Mouse (Mus musculus) heart, embryonic 15.5 days (tissue): ENCODE measurements around the gene Dcun1d1. TPM values are rescaled to one million over a fixed set of nuclear protein-coding genes. Genes with fewer than 3 reads are reported as not detected.

Experiments used
- ATAC-seq: fragments of 200-750 bp; cut with Nextera tagmentation; replicated peaks from 2 replicates; pipeline ENCODE4 v1.8.0; 2017; ENCODE audit warnings: low read depth, moderate TSS enrichment; ENCODE audit not compliant: insufficient number of reproducible peaks, insufficient read depth, low FRiP score
- H3K27ac ChIP-seq: fragments of 300-500 bp; sonication (generic); 2 replicates; pipeline ENCODE4 v1.5.1; 2015; ENCODE audit warnings: mild to moderate bottlenecking, inconsistent platforms
- H3K27me3 ChIP-seq: fragments of 300-500 bp; sonication (generic); 2 replicates; pipeline ENCODE4 v1.6.1; 2015; ENCODE audit warnings: inconsistent platforms
- H3K36me3 ChIP-seq: fragments of 300-500 bp; sonication (generic); 2 replicates; pipeline ENCODE4 v1.6.1; 2015; ENCODE audit warnings: mild to moderate bottlenecking, inconsistent platforms
- H3K4me1 ChIP-seq: fragments of 300-500 bp; sonication (generic); replicated peaks from 2 replicates; pipeline ENCODE4 v1.6.1; 2015; ENCODE audit warnings: inconsistent platforms
- H3K4me2 ChIP-seq: fragments of 300-500 bp; sonication (generic); 2 replicates; pipeline ENCODE4 v1.6.1; 2015; ENCODE audit warnings: inconsistent platforms, mild to moderate bottlenecking, moderate library complexity
- H3K4me3 ChIP-seq: fragments of 300-500 bp; sonication (generic); 2 replicates; pipeline ENCODE4 v1.5.1; 2015; ENCODE audit warnings: mild to moderate bottlenecking, inconsistent platforms
- H3K9ac ChIP-seq: fragments of 300-500 bp; sonication (generic); 2 replicates; pipeline ENCODE4 v1.6.1; 2015; ENCODE audit warnings: mild to moderate bottlenecking, inconsistent platforms
- H3K9me3 ChIP-seq: fragments of 300-500 bp; sonication (generic); replicated peaks from 2 replicates; pipeline ENCODE4 v1.6.1; 2016; ENCODE audit warnings: inconsistent platforms
- WGBS: fragments of 180-500 bp; shearing (Covaris S2); methylation state at CpG from one replicate; pipeline ENCODE4 v1.1.7; 2015; ENCODE audit warnings: mixed read lengths; 5-methylcytosine and 5-hydroxymethylcytosine counted together
- polyA plus RNA-seq: library from polyadenylated mRNA; unstranded; fragments of >200 nt; fragmentation: Nextera tagmentation; extraction: Ambion mirVana; gene quantifications from 2 replicates; pipeline ENCODE4 v1.2.1, GENCODE M21; 2015

Gene Dcun1d1
- polyA plus RNA-seq, 1 experiment from 2014 or later = 87.4 TPM

GRCm38 (mm10) chr3:35897900-35898299 is 39.3 kb downstream of the Dcun1d1 start:
- ATAC-seq = no peak
- no peak overlapping the region for H3K4me2 ChIP-seq
- H3K36me3 ChIP-seq = peaks cover 9% of the 10 kb centered on the region
- no peaks in the 10 kb centered on the region for H3K4me1 ChIP-seq
- WGBS = 89% methylated on average over 2 of the region's 2 CpGs
- H3K9ac ChIP-seq = no peak overlapping the region
- H3K27ac ChIP-seq = no peak overlapping the region
- no peaks in the 10 kb centered on the region for H3K27me3 ChIP-seq
- H3K4me3 ChIP-seq = no peak overlapping the region
- no peaks in the 10 kb centered on the region for H3K9me3 ChIP-seq

- Histone ChIP-seq H3K4me3 (no peak overlapping the region), H3K36me3 (peaks cover 8% of the 10 kb centered on the region; the same call in 1 of the 2 replicates), H3K27me3 (no peaks in the 10 kb centered on the region), H3K4me2 (no peak overlapping the region), H3K27ac (no peak overlapping the region), H3K4me1 (no peaks in the 10 kb centered on the region), H3K9ac (no peak overlapping the region), H3K9me3 (no peaks in the 10 kb centered on the region)
- WGBS = 86% methylated on average over 5 of the region's 5 CpGs
- ATAC-seq = no peak
These were observed 44.1 kb downstream of the Dcun1d1 start for GRCm38 (mm10) chr3:35893156-35893555.

- no peak overlapping the region for H3K9ac ChIP-seq
- H3K9me3 ChIP-seq = no peaks in the 10 kb centered on the region
- no peak overlapping the region for H3K4me3 ChIP-seq
- H3K4me2 ChIP-seq = no peak overlapping the region
- ATAC-seq = no peak
- H3K4me1 ChIP-seq = no peaks in the 10 kb centered on the region
- WGBS = 82% methylated on average over 4 of the region's 4 CpGs
- H3K36me3 ChIP-seq = peaks cover 8% of the 10 kb centered on the region; the same call in 1 of the 2 replicates
- no peak overlapping the region for H3K27ac ChIP-seq
- H3K27me3 ChIP-seq = no peaks in the 10 kb centered on the region
These were observed 46.1 kb downstream of the Dcun1d1 start for GRCm38 (mm10) chr3:35891123-35891522.

GRCm38 (mm10) chr3:35889531-35889930 is 47.7 kb downstream of the Dcun1d1 start:
- Histone ChIP-seq H3K9me3 (no peaks in the 10 kb centered on the region), H3K36me3 (peaks cover 8% of the 10 kb centered on the region; the same call in 1 of the 2 replicates), H3K9ac (no peak overlapping the region), H3K4me1 (no peaks in the 10 kb centered on the region), H3K27me3 (no peaks in the 10 kb centered on the region), H3K27ac (no peak overlapping the region), H3K4me3 (no peak overlapping the region), H3K4me2 (no peak overlapping the region)
- 87% methylated on average over 2 of the region's 2 CpGs for WGBS
- no peak for ATAC-seq

GRCm38 (mm10) chr3:35883267-35883666 is 54.0 kb downstream of the Dcun1d1 start:
- no peak overlapping the region for H3K27ac ChIP-seq
- H3K4me2 ChIP-seq = no peak overlapping the region
- no peaks in the 10 kb centered on the region for H3K4me1 ChIP-seq
- H3K9me3 ChIP-seq = no peaks in the 10 kb centered on the region
- no peaks in the 10 kb centered on the region for H3K36me3 ChIP-seq
- ATAC-seq = no peak
- no peak overlapping the region for H3K9ac ChIP-seq
- no peaks in the 10 kb centered on the region for H3K27me3 ChIP-seq
- no peak overlapping the region for H3K4me3 ChIP-seq

GRCm38 (mm10) chr3:35849326-35849725 is 87.9 kb downstream of the Dcun1d1 start:
- Histone ChIP-seq H3K4me3 (no peak overlapping the region), H3K4me2 (peak overlapping the region; percentile 19), H3K9ac (no peak overlapping the region), H3K27me3 (no peaks in the 10 kb centered on the region), H3K9me3 (no peaks in the 10 kb centered on the region), H3K4me1 (no peaks in the 10 kb centered on the region), H3K27ac (peak overlapping the region; percentile 21; the same call in 1 of the 2 replicates), H3K36me3 (peaks cover 9% of the 10 kb centered on the region; the same call in 1 of the 2 replicates)
- 38% methylated on average over 9 of the region's 9 CpGs for WGBS
- peak; percentile 74; the same call in 1 of the 2 replicates for ATAC-seq

Other genes with a start within 250 kb of the Dcun1d1 start
- 21.4 and 24.7 TPM in 2 replicates for gene Atp11b, start 183.3 kb downstream of the Dcun1d1 start, polyA plus RNA-seq
- gene Mccc1, start 63.2 kb upstream of the Dcun1d1 start, polyA plus RNA-seq = 63.1 and 64.3 TPM in 2 replicates
- gene Ccdc144b, start 116.1 kb upstream of the Dcun1d1 start, polyA plus RNA-seq = 0.08 and 0.09 TPM in 2 replicates
- gene Acad9, start 128.5 kb upstream of the Dcun1d1 start, polyA plus RNA-seq = 79.3 and 85.3 TPM in 2 replicates
- gene D3Ertd254e, start 213.6 kb upstream of the Dcun1d1 start, polyA plus RNA-seq = 3.8 and 4.3 TPM in 2 replicates